Mouse (Mus musculus): ENCODE data around the gene Hyal2.

DNA sequence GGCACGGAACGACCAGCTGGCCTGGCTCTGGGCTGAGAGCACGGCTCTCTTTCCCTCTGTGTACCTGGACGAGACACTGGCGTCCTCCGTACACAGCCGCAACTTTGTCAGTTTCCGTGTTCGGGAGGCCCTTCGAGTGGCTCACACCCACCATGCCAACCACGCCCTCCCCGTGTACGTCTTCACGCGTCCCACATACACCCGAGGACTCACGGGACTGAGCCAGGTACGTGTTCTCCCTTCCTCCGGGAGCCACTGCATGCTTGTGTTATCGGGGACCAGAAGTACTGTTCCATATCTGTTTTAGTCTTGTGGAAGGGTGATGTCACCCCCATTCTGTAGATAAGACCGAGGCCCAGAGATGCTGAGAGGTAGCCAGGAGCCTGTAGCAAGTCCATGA lies 3.1 kb downstream of the Hyal2 start:
- TF ChIP-seq POLR2A (IDR thresholded peaks at IDR 0.05; ENCODE audit: control insufficient read depth in 1 of 2, insufficient read depth in 1 of 2, low read depth in 1 of 2, low read length in 2 of 2, poor library complexity in 1 of 2) (no peak; a peak in 1 of 4 replicates), ZC3H11A (IDR thresholded peaks at IDR 0.05; ENCODE audit: low read depth, low read length) (no peak), ETS1 (IDR thresholded peaks at IDR 0.05; ENCODE audit: low read depth, low read length) (peak; percentile 92), EP300 (IDR thresholded peaks at IDR 0.05; ENCODE audit: low read depth in 1 of 2, low read length in 2 of 2) (peak; percentile 77 to 83), POLR2AphosphoS5 (IDR thresholded peaks at IDR 0.05; ENCODE audit: borderline replicate concordance, low read depth, low read length) (no peak), JUND (IDR thresholded peaks at IDR 0.05; ENCODE audit: low read depth, low read length) (peak; percentile 68; the same call in 1 of the 2 replicates), ZNF384 (IDR thresholded peaks at IDR 0.05; ENCODE audit: low read depth, low read length) (no peak), ZMIZ1 (IDR thresholded peaks at IDR 0.05; ENCODE audit: low read depth, low read length) (no peak), E2F4 (IDR thresholded peaks at IDR 0.05; ENCODE audit: borderline replicate concordance, low read depth, low read length) (no peak), CTCF (IDR thresholded peaks at IDR 0.05 in 2 of 3, conservative IDR thresholded peaks at IDR 0.05 in 1 of 3; ENCODE audit: control insufficient read depth in 1 of 3, insufficient read depth in 1 of 3, low read depth in 2 of 3, low read length in 3 of 3, poor library complexity in 1 of 3, severe bottlenecking in 1 of 3) (no peak), NELFE (IDR thresholded peaks at IDR 0.05; ENCODE audit: low read depth, low read length) (no peak), GATA1 (IDR thresholded peaks at IDR 0.05; ENCODE audit: low read depth, low read length) (peak; percentile 88)

Data from MEL (cell line).